24 mouse cellular contexts compared by ENCODE assay signal in the genomic region with DNA sequence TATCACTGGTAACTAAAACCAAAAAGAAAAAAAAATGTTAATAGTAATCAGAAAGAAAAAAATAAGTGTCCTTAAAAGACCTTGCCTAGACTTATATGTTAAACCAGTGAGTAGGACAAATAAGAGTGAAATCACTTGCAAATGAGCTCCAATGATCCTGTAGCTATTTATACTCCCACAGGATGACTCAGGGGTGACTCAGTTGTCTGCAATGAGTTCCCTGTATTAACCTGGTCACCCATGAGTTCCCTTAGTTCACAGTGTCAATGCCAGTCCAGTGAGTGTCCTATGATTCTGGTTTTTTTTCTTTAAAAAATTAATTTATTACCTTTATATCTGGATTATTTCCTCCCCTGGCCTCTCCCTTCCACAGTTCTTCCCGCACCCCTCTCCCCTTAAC. TPM values are rescaled to one million over a fixed set of nuclear protein-coding genes. Genes with fewer than 3 reads are reported as not detected.
A peak's percentile ranks its signal among the peaks of the same experiment; 100 is the strongest.
DNase-seq lines count a peak whose midpoint lies in the region; ATAC-seq and TF ChIP-seq lines count a peak whose summit lies in the region.
"Had no signal": no experiment of that assay in that cellular context is flagged by ENCODE, and none has a peak within 500 bp of the region (broad histone marks: within the 10 kb centered on the region; RNA-seq: fewer than 3 reads in every experiment).

No protein-coding gene starts in this region.

- TF ChIP-seq CTCF in C2C12 (IDR thresholded peaks at IDR 0.05; ENCODE audit: control insufficient read depth, insufficient read depth, insufficient read length) (no peak), Patski (IDR thresholded peaks at IDR 0.05) (no peak)
- no peak for TF ChIP-seq CTCF in heart, adult 2 months (IDR thresholded peaks at IDR 0.05)

- intact Hi-C loops in heart, adult 2 months (cut with DNase I) = no loop called here

- 92% methylated on average over 1 of the region's 1 CpGs for WGBS in forebrain, embryonic 11.5 days
- WGBS in heart, adult 2 months = 80% methylated on average over 1 of the region's 1 CpGs

- H3K79me3 ChIP-seq in C2C12 (ENCODE audit: low read depth) = no peaks in the 10 kb centered on the region

- CTCF ChIA-PET in Patski (lab: Charles Lee) = interaction anchor here (0.7 to 1.1 kb wide), 2 partner anchors 10 to 50 kb away, joined by 3 read pairs; no protein-coding TSS in a partner anchor

- H3K4me2 ChIP-seq in myocyte (ENCODE audit: low read depth) = peak overlapping the region; percentile 22
- H3K4me2 ChIP-seq in forebrain, embryonic 11.5 days (ENCODE audit: low read depth, low read length, severe bottlenecking) = no peak overlapping the region
- H3K4me2 ChIP-seq: forebrain, embryonic 13.5 days; heart, embryonic 11.5 days; heart, embryonic 15.5 days; hindbrain, embryonic 14.5 days; intestine, embryonic 15.5 days; kidney, embryonic 15.5 days had no signal

- ATAC-seq in Patski = peak; percentile 97
- ATAC-seq in forebrain, embryonic 11.5 days (replicated peaks; ENCODE audit: low FRiP score) = no peak
- ATAC-seq: forebrain, embryonic 13.5 days; forebrain, postnatal 0 days; intestine, embryonic 15.5 days had no signal

- TF ChIP-seq EP300 in heart, adult 2 months (IDR thresholded peaks at IDR 0.05; ENCODE audit: insufficient read depth, low read depth, low read length) = no peak

- DNase-seq in 3T3-L1 (ENCODE audit: low read depth, low spot score) = peak; percentile 97
- peak; percentile 59 for DNase-seq in Patski (ENCODE audit: low read depth, low spot score)
- DNase-seq in forebrain, embryonic 11.5 days (ENCODE audit: low spot score) = no peak
- DNase-seq in cerebellum, adult 11-12 months = no peak
- no peak for DNase-seq in heart, adult 2 months
- DNase-seq: adrenal gland, adult 8-10 months; cerebellum, adult 18-20 months; cerebellum, postnatal 10 days; forebrain, postnatal 0 days; gastrocnemius, postnatal 25 days; heart, adult 18-20 months; heart, postnatal 14 days; kidney, adult 18-20 months had no signal

- no peak overlapping the region for H3K9ac ChIP-seq in forebrain, embryonic 11.5 days (ENCODE audit: low read length)
- no peak overlapping the region for H3K9ac ChIP-seq in heart, adult 2 months (ENCODE audit: low read depth, low read length)
- H3K9ac ChIP-seq: forebrain, embryonic 13.5 days; forebrain, postnatal 0 days; heart, embryonic 15.5 days; hindbrain, embryonic 14.5 days; intestine, embryonic 15.5 days; kidney, embryonic 15.5 days had no signal

- H3K79me2 ChIP-seq in C2C12 (ENCODE audit: control insufficient read depth, insufficient read depth) (no peaks in the 10 kb centered on the region), myocyte (ENCODE audit: control insufficient read depth, insufficient read depth) (no peaks in the 10 kb centered on the region)
- H3K79me2 ChIP-seq in heart, adult 2 months (replicated peaks; ENCODE audit: control insufficient read depth, insufficient read depth, low read length) = no peaks in the 10 kb centered on the region

- no peaks in the 10 kb centered on the region for H3K9me3 ChIP-seq in forebrain, embryonic 11.5 days (ENCODE audit: control insufficient read depth, low read length)
- H3K9me3 ChIP-seq: embryonic facial prominence, embryonic 10.5 days; forebrain, embryonic 13.5 days; G1E; heart, embryonic 15.5 days; hindbrain, embryonic 10.5 days; intestine, embryonic 15.5 days; kidney, embryonic 15.5 days had no signal

- H3K36me3 ChIP-seq in C2C12 (ENCODE audit: control insufficient read depth, insufficient read depth) (no peaks in the 10 kb centered on the region), myocyte (ENCODE audit: control insufficient read depth, insufficient read depth) (no peaks in the 10 kb centered on the region)
- no peaks in the 10 kb centered on the region for H3K36me3 ChIP-seq in forebrain, embryonic 11.5 days (ENCODE audit: control insufficient read depth, insufficient read depth, low read length)
- H3K36me3 ChIP-seq in heart, adult 2 months (ENCODE audit: control insufficient read depth, insufficient read depth, low read length) = no peaks in the 10 kb centered on the region
- H3K36me3 ChIP-seq: embryonic facial prominence, embryonic 10.5 days; G1E; heart, embryonic 15.5 days; hindbrain, embryonic 10.5 days; intestine, embryonic 15.5 days; kidney, embryonic 15.5 days had no signal

- H3K27me3 ChIP-seq in C2C12 (ENCODE audit: control insufficient read depth, insufficient read depth, insufficient read length) = no peaks in the 10 kb centered on the region
- no peaks in the 10 kb centered on the region for H3K27me3 ChIP-seq in Patski
- no peaks in the 10 kb centered on the region for H3K27me3 ChIP-seq in myocyte (ENCODE audit: control insufficient read depth, insufficient read depth, insufficient read length)
- no peaks in the 10 kb centered on the region for H3K27me3 ChIP-seq in forebrain, embryonic 11.5 days (ENCODE audit: control insufficient read depth, insufficient read depth, low read length)
- H3K27me3 ChIP-seq in heart, adult 2 months (ENCODE audit: control insufficient read depth, insufficient read depth, low read length) = no peaks in the 10 kb centered on the region
- H3K27me3 ChIP-seq: forebrain, embryonic 13.5 days; heart, embryonic 15.5 days; intestine, embryonic 15.5 days; kidney, embryonic 15.5 days had no signal

- H3K4me1 ChIP-seq in forebrain, embryonic 11.5 days (replicated peaks; ENCODE audit: control insufficient read depth, insufficient read depth, low read length) = no peaks in the 10 kb centered on the region
- no peaks in the 10 kb centered on the region for H3K4me1 ChIP-seq in heart, adult 2 months (ENCODE audit: control insufficient read depth, insufficient read depth, low read length)
- H3K4me1 ChIP-seq: embryonic facial prominence, embryonic 10.5 days; forebrain, embryonic 13.5 days; intestine, embryonic 15.5 days; kidney, embryonic 15.5 days had no signal

- TF ChIP-seq POLR2A in myocyte (IDR thresholded peaks at IDR 0.05; ENCODE audit: insufficient read length, low read depth) = no peak
- TF ChIP-seq POLR2A in heart, adult 2 months (IDR thresholded peaks at IDR 0.05; ENCODE audit: insufficient read depth, low read depth, low read length) = no peak

- in situ Hi-C loops in Patski (cut with MboI; ENCODE audit: low pct_unique_long_range_greater_than_20kb) = no loop called here

- H3ac ChIP-seq in C2C12 (ENCODE audit: control insufficient read depth, insufficient read length, low read depth) (no peak overlapping the region), myocyte (ENCODE audit: control insufficient read depth, insufficient read length) (no peak overlapping the region)

- POLR2A ChIA-PET in Patski (lab: Charles Lee) = interaction anchor here (0.8 kb wide), 1 partner anchor 20 kb away, joined by 3 read pairs; no protein-coding TSS in a partner anchor

- no peak overlapping the region for H3K27ac ChIP-seq in forebrain, embryonic 11.5 days (ENCODE audit: low read depth, low read length)
- no peak overlapping the region for H3K27ac ChIP-seq in heart, adult 2 months
- H3K27ac ChIP-seq: embryonic facial prominence, embryonic 10.5 days; forebrain, embryonic 13.5 days; heart, embryonic 15.5 days; hindbrain, embryonic 10.5 days; hindbrain, embryonic 14.5 days; intestine, embryonic 15.5 days; kidney, embryonic 15.5 days had no signal

- H3K4me3 ChIP-seq in C2C12 (ENCODE audit: insufficient read depth, poor library complexity, severe bottlenecking) (no peak overlapping the region), myocyte (no peak overlapping the region)
- no peak overlapping the region for H3K4me3 ChIP-seq in forebrain, embryonic 11.5 days (ENCODE audit: low read depth, low read length)
- H3K4me3 ChIP-seq in heart, adult 2 months = no peak overlapping the region
- H3K4me3 ChIP-seq: embryonic facial prominence, embryonic 10.5 days; forebrain, embryonic 13.5 days; heart, embryonic 15.5 days; hindbrain, embryonic 10.5 days; intestine, embryonic 15.5 days; kidney, embryonic 15.5 days had no signal

TF ChIP-seq in C2C12, 6 proteins besides CTCF, POLR2A, EP300 and RAD21:
- TF ChIP-seq MYOG (IDR thresholded peaks at IDR 0.05; ENCODE audit: control insufficient read depth, extremely low read depth, insufficient read length) (no peak), MYOD1 (IDR thresholded peaks at IDR 0.05; ENCODE audit: control insufficient read depth, insufficient read length, low read depth) (peak; percentile 19), FOSL1 (IDR thresholded peaks at IDR 0.05; ENCODE audit: insufficient read depth, low read length, poor library complexity, severe bottlenecking) (peak; percentile 99), MAX (IDR thresholded peaks at IDR 0.05) (no peak), CEBPB (IDR thresholded peaks at IDR 0.05; ENCODE audit: low read depth) (no peak), USF1 (IDR thresholded peaks at IDR 0.05; ENCODE audit: low read depth) (no peak)
TF ChIP-seq in C2C12: peak in this region for 2.

TF ChIP-seq in myocyte, 11 proteins besides CTCF, POLR2A, EP300 and RAD21:
- no peak for TF ChIP-seq MAX (IDR thresholded peaks at IDR 0.05; ENCODE audit: low read depth)
- peak; percentile 57; the same call in 1 of the 2 replicates for TF ChIP-seq CEBPB (IDR thresholded peaks at IDR 0.05; ENCODE audit: insufficient read depth, poor library complexity, severe bottlenecking)

RNA-seq across cellular contexts. Expression of a gene that starts 55.5 kb away (rescaled TPM):
- 10.2 TPM for polyA plus RNA-seq in C2C12 (2012; fragmentation: generic; extraction: Trizol)
- polyA plus RNA-seq in Patski (2021) = 128 TPM
- polyA plus RNA-seq in myocyte (2012; fragmentation: generic; extraction: Trizol) = 4.5 TPM
- polyA plus RNA-seq in forebrain, embryonic 11.5 days (2014; fragmentation: Nextera tagmentation; extraction: Ambion mirVana) = 0.92 and 1.1 TPM in 2 replicates
- total RNA-seq in heart, adult 2 months (2021) = 1 to 10 TPM; 1.3 to 1.4 TPM
- 0.76 and 1.3 TPM in 2 replicates for polyA plus RNA-seq in heart, adult 2 months (2012; rRNA removed)
- polyA plus RNA-seq: G1E had no signal

Comparison
In these comparisons a context has a peak if more than half of its experiments do, and no peak if none do; other contexts are left out.
1. DNase-seq: peak in 3T3-L1 (single experiment) and Patski (single experiment); none in forebrain, embryonic 11.5 days (single experiment), cerebellum, adult 11-12 months (single experiment) and heart, adult 2 months (0 of 2).
2. RNA of a gene that starts 55.5 kb away (polyA plus RNA-seq): 128 TPM in Patski (single experiment); 10.2 TPM in C2C12 (single experiment), 4.5 TPM in myocyte (single experiment), 0.92 to 1.1 TPM in forebrain, embryonic 11.5 days and 0.76 to 1.3 TPM in heart, adult 2 months; every median in the first group is over 10 times any median in the second.